Comparison of ENCODE assay signal across 8 mouse cellular contexts in the genomic region with DNA sequence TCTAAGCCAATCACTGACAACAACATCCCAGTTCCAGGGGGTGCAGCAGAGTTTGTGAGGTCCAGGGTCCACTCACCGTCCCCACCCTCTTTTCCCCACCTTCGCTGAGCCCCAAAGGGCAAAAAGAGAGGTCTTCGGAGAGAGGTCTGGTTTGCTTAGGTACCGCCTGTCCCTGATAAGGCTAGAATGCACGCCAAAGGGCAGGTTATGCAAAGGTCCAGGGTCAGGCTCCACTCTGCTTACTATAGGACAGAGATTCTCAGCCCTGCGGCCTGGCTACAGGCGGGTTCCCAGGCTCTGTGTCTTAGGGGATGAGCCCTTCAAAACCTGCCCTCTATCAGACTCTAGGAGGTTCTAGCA. TPM values are rescaled to one million over a fixed set of nuclear protein-coding genes. Genes with fewer than 3 reads are reported as not detected.
A peak's percentile ranks its signal among the peaks of the same experiment; 100 is the strongest.
DNase-seq lines count a peak whose midpoint lies in the region; ATAC-seq and TF ChIP-seq lines count a peak whose summit lies in the region.

No protein-coding gene starts in this region.

- whole genome bisulfite sequencing in forebrain, embryonic 15.5 days = 23% methylated on average over 7 of the region's 7 CpGs
- 14% methylated on average over 7 of the region's 7 CpGs for WGBS in liver, embryonic 11.5 days
- 21% methylated on average over 7 of the region's 7 CpGs for WGBS in stomach, embryonic 14.5 days

- H3K27ac ChIP-seq in left cerebral cortex, adult 2 months = peak overlapping the region; percentile 90
- 0 out of 2 replicates have a peak overlapping the region, but pooled peaks have one; percentile 23 for H3K27ac ChIP-seq in forebrain, embryonic 15.5 days (replicated peaks)
- peak overlapping the region; percentile 84 for H3K27ac ChIP-seq in liver, embryonic 11.5 days (ENCODE audit: low read depth, low read length)
- H3K27ac ChIP-seq in stomach, embryonic 14.5 days (ENCODE audit: low read length) = peak overlapping the region; percentile 81; the same call in 1 of the 2 replicates

- peak overlapping the region; percentile 49 for H3K4me2 ChIP-seq in forebrain, embryonic 15.5 days (replicated peaks)
- H3K4me2 ChIP-seq in liver, embryonic 11.5 days = peak overlapping the region; percentile 87
- peak overlapping the region; percentile 66 for H3K4me2 ChIP-seq in stomach, embryonic 14.5 days (replicated peaks; ENCODE audit: low read depth, low read length)

- peaks cover 23% of the 10 kb centered on the region for H3K4me1 ChIP-seq in forebrain, embryonic 15.5 days
- peaks cover 11% of the 10 kb centered on the region for H3K4me1 ChIP-seq in liver, embryonic 11.5 days (replicated peaks; ENCODE audit: control insufficient read depth, insufficient read depth, low read length)
- peaks cover 27% of the 10 kb centered on the region for H3K4me1 ChIP-seq in stomach, embryonic 14.5 days (ENCODE audit: control insufficient read depth, insufficient read depth, low read length)

- intact Hi-C loops in left cerebral cortex, adult 2 months (cut with DNase I) = loop anchor here (2.0 kb wide), 1 partner anchor 25 kb away; a partner anchor contains a TSS
- intact Hi-C loops in left cerebral cortex, postnatal 14 days (cut with DNase I) = loop anchor here (5.0 kb wide), 1 partner anchor 38 kb away; no protein-coding TSS in a partner anchor
- intact Hi-C loops in gastrocnemius, postnatal 14 days (cut with DNase I; ENCODE audit: low total_unique reads) = no loop called here

- no peaks in the 10 kb centered on the region for H3K27me3 ChIP-seq in forebrain, embryonic 15.5 days
- no peaks in the 10 kb centered on the region for H3K27me3 ChIP-seq in liver, embryonic 11.5 days (replicated peaks; ENCODE audit: control insufficient read depth, insufficient read depth, low read length)
- H3K27me3 ChIP-seq in stomach, embryonic 14.5 days (ENCODE audit: control insufficient read depth, insufficient read depth, low read length) = no peaks in the 10 kb centered on the region

- 0 out of 2 replicates have a peak overlapping the region, but pooled peaks have one; percentile 24 for H3K9ac ChIP-seq in forebrain, embryonic 15.5 days (replicated peaks)
- peak overlapping the region; percentile 64 for H3K9ac ChIP-seq in liver, embryonic 11.5 days (ENCODE audit: low read depth, low read length)
- peak overlapping the region; percentile 52; the same call in 1 of the 2 replicates for H3K9ac ChIP-seq in stomach, embryonic 14.5 days (replicated peaks; ENCODE audit: low read depth, low read length)

- H3K4me3 ChIP-seq in left cerebral cortex, adult 2 months = peak overlapping the region; percentile 53
- peak overlapping the region; percentile 35 for H3K4me3 ChIP-seq in forebrain, embryonic 15.5 days
- H3K4me3 ChIP-seq in liver, embryonic 11.5 days (ENCODE audit: low read depth, low read length) = peak overlapping the region; percentile 55
- H3K4me3 ChIP-seq in stomach, embryonic 14.5 days (ENCODE audit: low read depth, low read length) = peak overlapping the region; percentile 38

- no peaks in the 10 kb centered on the region for H3K36me3 ChIP-seq in forebrain, embryonic 15.5 days
- H3K36me3 ChIP-seq in liver, embryonic 11.5 days (ENCODE audit: control insufficient read depth, insufficient read depth, low read length) = no peaks in the 10 kb centered on the region
- H3K36me3 ChIP-seq in stomach, embryonic 14.5 days (ENCODE audit: control insufficient read depth, insufficient read depth, low read length) = no peaks in the 10 kb centered on the region

- H3K9me3 ChIP-seq in forebrain, embryonic 15.5 days = no peaks in the 10 kb centered on the region
- H3K9me3 ChIP-seq in liver, embryonic 11.5 days (ENCODE audit: control insufficient read depth, low read length) = no peaks in the 10 kb centered on the region
- H3K9me3 ChIP-seq in stomach, embryonic 14.5 days (ENCODE audit: control insufficient read depth, low read depth, low read length) = no peaks in the 10 kb centered on the region

- no peak for DNase-seq in left cerebral cortex, adult 2 months (ENCODE audit: extremely low spot score in 1 of 2, low spot score in 2 of 2)
- DNase-seq in left cerebral cortex, postnatal 14 days (ENCODE audit: low spot score in 2 of 2) = no peak
- DNase-seq in liver, embryonic 11.5 days (ENCODE audit: low spot score) = no peak
- no peak for DNase-seq in layer of hippocampus, postnatal 36 days
- no peak for DNase-seq in gastrocnemius, postnatal 14 days
- no peak for DNase-seq in cerebellum, postnatal 10 days

- peak; percentile 2; the same call in 1 of the 2 replicates for ATAC-seq in forebrain, embryonic 15.5 days (replicated peaks)
- peak; percentile 70 for ATAC-seq in liver, embryonic 11.5 days (replicated peaks; ENCODE audit: low FRiP score)
- no peak for ATAC-seq in stomach, embryonic 14.5 days (ENCODE audit: insufficient number of reproducible peaks, insufficient read depth, low FRiP score, low read depth)

- TF ChIP-seq CTCF in left cerebral cortex, adult 2 months (IDR thresholded peaks at IDR 0.05) = no peak

RNA-seq across cellular contexts. Expression of a gene that starts 0.6 kb away (rescaled TPM):
- 10 to 100 TPM; 30.6 to 37.2 TPM for total RNA-seq in left cerebral cortex, adult 2 months (2021)
- total RNA-seq in left cerebral cortex, postnatal 14 days (2021) = 10 to 100 TPM; 20.9 to 21.9 TPM
- polyA plus RNA-seq in forebrain, embryonic 15.5 days (2015; fragmentation: Nextera tagmentation; extraction: Ambion mirVana) = 1.9 and 2.7 TPM in 2 replicates
- 6.8 and 7.0 TPM in 2 replicates for polyA plus RNA-seq in liver, embryonic 11.5 days (2014; fragmentation: Nextera tagmentation; extraction: Ambion mirVana)
- 5.9 and 10.4 TPM in 2 replicates for polyA plus RNA-seq in stomach, embryonic 14.5 days (2014; fragmentation: Nextera tagmentation; extraction: Ambion mirVana)
- total RNA-seq in layer of hippocampus, postnatal 36 days (2021) = 10 to 100 TPM; 40.9 to 47.4 TPM
- total RNA-seq in gastrocnemius, postnatal 14 days (2021) = 10 to 100 TPM; 11.4 to 12.9 TPM

RNA-seq across cellular contexts. Expression of a gene that starts 14.3 kb away (rescaled TPM):
- total RNA-seq in left cerebral cortex, adult 2 months (2021) = not detected
- total RNA-seq in left cerebral cortex, postnatal 14 days (2021) = not detected
- polyA plus RNA-seq in forebrain, embryonic 15.5 days (2015; fragmentation: Nextera tagmentation; extraction: Ambion mirVana) = not detected in 2 replicates
- polyA plus RNA-seq in liver, embryonic 11.5 days (2014; fragmentation: Nextera tagmentation; extraction: Ambion mirVana) = not detected in 2 replicates
- polyA plus RNA-seq in stomach, embryonic 14.5 days (2014; fragmentation: Nextera tagmentation; extraction: Ambion mirVana) = not detected in 2 replicates
- not detected for total RNA-seq in layer of hippocampus, postnatal 36 days (2021)
- under 1 TPM; 0.12 to 0.13 TPM for total RNA-seq in gastrocnemius, postnatal 14 days (2021)

RNA-seq across cellular contexts. Expression of a gene that starts 25.4 kb away (rescaled TPM):
- total RNA-seq in left cerebral cortex, adult 2 months (2021) = 100 to 1,000 TPM; 206 to 211 TPM
- 100 to 1,000 TPM; 174 to 193 TPM for total RNA-seq in left cerebral cortex, postnatal 14 days (2021)
- polyA plus RNA-seq in forebrain, embryonic 15.5 days (2015; fragmentation: Nextera tagmentation; extraction: Ambion mirVana) = 322 and 334 TPM in 2 replicates
- polyA plus RNA-seq in liver, embryonic 11.5 days (2014; fragmentation: Nextera tagmentation; extraction: Ambion mirVana) = 432 and 467 TPM in 2 replicates
- polyA plus RNA-seq in stomach, embryonic 14.5 days (2014; fragmentation: Nextera tagmentation; extraction: Ambion mirVana) = 393 and 403 TPM in 2 replicates
- 100 to 1,000 TPM; 203 to 209 TPM for total RNA-seq in layer of hippocampus, postnatal 36 days (2021)
- total RNA-seq in gastrocnemius, postnatal 14 days (2021) = 100 to 1,000 TPM; 417 to 454 TPM

RNA-seq across cellular contexts. Expression of a gene that starts 27.5 kb away (rescaled TPM):
- total RNA-seq in left cerebral cortex, adult 2 months (2021) = under 1 TPM in 1 of 2 experiments, not detected in 1; 0.52 TPM
- not detected for total RNA-seq in left cerebral cortex, postnatal 14 days (2021)
- polyA plus RNA-seq in forebrain, embryonic 15.5 days (2015; fragmentation: Nextera tagmentation; extraction: Ambion mirVana) = 0.46 TPM in 1 of 2 replicates, not detected in the other
- 8.2 and 10.3 TPM in 2 replicates for polyA plus RNA-seq in liver, embryonic 11.5 days (2014; fragmentation: Nextera tagmentation; extraction: Ambion mirVana)
- not detected in 2 replicates for polyA plus RNA-seq in stomach, embryonic 14.5 days (2014; fragmentation: Nextera tagmentation; extraction: Ambion mirVana)
- total RNA-seq in layer of hippocampus, postnatal 36 days (2021) = not detected
- total RNA-seq in gastrocnemius, postnatal 14 days (2021) = not detected

RNA-seq across cellular contexts. Expression of a gene that starts 40.7 kb away (rescaled TPM):
- total RNA-seq in left cerebral cortex, adult 2 months (2021) = 100 to 1,000 TPM; 137 to 141 TPM
- 100 to 1,000 TPM; 130 to 131 TPM for total RNA-seq in left cerebral cortex, postnatal 14 days (2021)
- 292 and 313 TPM in 2 replicates for polyA plus RNA-seq in forebrain, embryonic 15.5 days (2015; fragmentation: Nextera tagmentation; extraction: Ambion mirVana)
- 218 and 233 TPM in 2 replicates for polyA plus RNA-seq in liver, embryonic 11.5 days (2014; fragmentation: Nextera tagmentation; extraction: Ambion mirVana)
- 251 and 266 TPM in 2 replicates for polyA plus RNA-seq in stomach, embryonic 14.5 days (2014; fragmentation: Nextera tagmentation; extraction: Ambion mirVana)
- 100 to 1,000 TPM; 138 to 139 TPM for total RNA-seq in layer of hippocampus, postnatal 36 days (2021)
- 100 to 1,000 TPM; 141 to 147 TPM for total RNA-seq in gastrocnemius, postnatal 14 days (2021)

Comparison
In these comparisons a context has a peak if more than half of its experiments do, and no peak if none do; other contexts are left out.
1. H3K27ac ChIP-seq: peak in every context shown above with its lines; median percentile 90 in left cerebral cortex, adult 2 months; 84 in liver, embryonic 11.5 days; 81 in stomach, embryonic 14.5 days; 23 in forebrain, embryonic 15.5 days.